Mouse (Mus musculus) hindbrain, embryonic 10.5 days (tissue): ENCODE measurements around the gene Nanp. TPM values are rescaled to one million over a fixed set of nuclear protein-coding genes. Genes with fewer than 3 reads are reported as not detected.

Experiments
- DNase-seq: peaks from one replicate; pipeline ENCODE4 v3.0.0-alpha.2; 2017; ENCODE audit warnings: low spot score
- H3K27ac ChIP-seq: fragments of 300-500 bp; sonication (generic); 2 replicates; pipeline ENCODE4 v1.5.1; 2016; ENCODE audit warnings: mild to moderate bottlenecking, moderate library complexity
- H3K27me3 ChIP-seq: fragments of 300-500 bp; sonication (generic); 2 replicates; pipeline ENCODE4 v1.6.1; 2016; ENCODE audit warnings: mild to moderate bottlenecking; ENCODE audit not compliant: poor library complexity, insufficient read depth, severe bottlenecking
- H3K36me3 ChIP-seq: fragments of 300-500 bp; sonication (generic); 2 replicates; pipeline ENCODE4 v1.6.1; 2016; ENCODE audit warnings: mild to moderate bottlenecking, moderate library complexity
- H3K4me1 ChIP-seq: fragments of 300-500 bp; sonication (generic); replicated peaks from 2 replicates; pipeline ENCODE4 v1.6.1; 2016; ENCODE audit warnings: mild to moderate bottlenecking
- H3K4me3 ChIP-seq: fragments of 300-500 bp; sonication (generic); 2 replicates; pipeline ENCODE4 v1.5.1; 2016; ENCODE audit warnings: mild to moderate bottlenecking, moderate library complexity
- H3K9me3 ChIP-seq: fragments of 300-500 bp; sonication (generic); 2 replicates; pipeline ENCODE4 v1.6.1; 2016; ENCODE audit warnings: mild to moderate bottlenecking, moderate library complexity
- WGBS: fragments of 180-500 bp; shearing (Covaris S2); methylation state at CpG from one replicate; pipeline ENCODE4 v1.1.7; 2016; 5-methylcytosine and 5-hydroxymethylcytosine counted together
- polyA plus RNA-seq: library from polyadenylated mRNA; unstranded; fragments of >200 nt; fragmentation: Nextera tagmentation; extraction: Ambion mirVana; gene quantifications from 2 replicates; pipeline ENCODE4 v1.2.1, GENCODE M21; 2016

Gene Nanp
- 47.0 and 53.0 TPM in 2 replicates for polyA plus RNA-seq

- 1% methylated on average over 34 of the region's 34 CpGs for WGBS
- peaks cover 6% of the 10 kb centered on the region; the same call in 1 of the 2 replicates for H3K36me3 ChIP-seq
- peak within 1 kb of the TSS; percentile 92 for H3K4me3 ChIP-seq
- peak; percentile 95 for DNase-seq
- H3K4me1 ChIP-seq = peaks cover 21% of the 10 kb centered on the region
- H3K27ac ChIP-seq = peak within 1 kb of the TSS; percentile 97
- no peaks in the 10 kb centered on the region for H3K27me3 ChIP-seq
- no peaks in the 10 kb centered on the region for H3K9me3 ChIP-seq
Observed at GRCm38 (mm10) chr2:151039232-151039695, at the start of gene Nanp, which contains the start of gene Ninl. Gene Nanp (minus strand): TSS chr2:151039398. Gene Ninl (minus strand): TSS chr2:151039382.

- Histone ChIP-seq H3K9me3 (0 out of 2 replicates have a peak, but pooled peaks cover 3% of the 10 kb centered on the region), H3K36me3 (no peaks in the 10 kb centered on the region), H3K27me3 (no peaks in the 10 kb centered on the region), H3K4me1 (no peaks in the 10 kb centered on the region), H3K4me3 (no peak overlapping the region), H3K27ac (no peak overlapping the region)
- DNase-seq = no peak
- WGBS = 82% methylated on average over 1 of the region's 1 CpGs
Observed at GRCm38 (mm10) chr2:151056637-151057036, 17.4 kb upstream of the Nanp start.

GRCm38 (mm10) chr2:151040411-151040810 is 1.2 kb upstream of the Nanp start:
- Histone ChIP-seq H3K27me3 (no peaks in the 10 kb centered on the region), H3K4me3 (no peak overlapping the region), H3K9me3 (no peaks in the 10 kb centered on the region), H3K27ac (no peak overlapping the region), H3K36me3 (no peaks in the 10 kb centered on the region), H3K4me1 (peaks cover 21% of the 10 kb centered on the region)
- 91% methylated on average over 1 of the region's 1 CpGs for WGBS
- no peak for DNase-seq

- WGBS = 50% methylated on average over 8 of the region's 8 CpGs
- no peaks in the 10 kb centered on the region for H3K9me3 ChIP-seq
- H3K36me3 ChIP-seq = 0 out of 2 replicates have a peak, but pooled peaks cover 3% of the 10 kb centered on the region
- peak overlapping the region; percentile 97 for H3K27ac ChIP-seq
- H3K4me3 ChIP-seq = peak overlapping the region; percentile 92
- H3K4me1 ChIP-seq = peaks cover 21% of the 10 kb centered on the region
- DNase-seq = no peak
- H3K27me3 ChIP-seq = no peaks in the 10 kb centered on the region
Observed at GRCm38 (mm10) chr2:151039726-151040125, 528 bp upstream of the Nanp start.

- under 1% methylated on average over 30 of the region's 30 CpGs for WGBS
Observed at GRCm38 (mm10) chr2:151038811-151039222, 381 bp downstream of the Nanp start.

GRCm38 (mm10) chr2:151037876-151038552 is 1.2 kb downstream of the Nanp start:
- no peaks in the 10 kb centered on the region for H3K9me3 ChIP-seq
- H3K4me1 ChIP-seq = peaks cover 21% of the 10 kb centered on the region
- H3K27me3 ChIP-seq = no peaks in the 10 kb centered on the region
- 75% methylated on average over 18 of the region's 18 CpGs for WGBS
- H3K4me3 ChIP-seq = peak overlapping the region; percentile 92
- DNase-seq = peak; percentile 6
- H3K36me3 ChIP-seq = peaks cover 12% of the 10 kb centered on the region; the same call in 1 of the 2 replicates
- H3K27ac ChIP-seq = peak overlapping the region; percentile 97

More at GRCm38 (mm10) chr2:151038811-151039222, 381 bp downstream of the Nanp start:
- H3K4me3 ChIP-seq = peak overlapping the region; percentile 92
- H3K4me1 ChIP-seq = peaks cover 21% of the 10 kb centered on the region
- peak overlapping the region; percentile 97 for H3K27ac ChIP-seq
- peaks cover 9% of the 10 kb centered on the region; the same call in 1 of the 2 replicates for H3K36me3 ChIP-seq
- DNase-seq = peak; percentile 69
- H3K9me3 ChIP-seq = no peaks in the 10 kb centered on the region
- H3K27me3 ChIP-seq = no peaks in the 10 kb centered on the region

- Histone ChIP-seq H3K4me1 (peaks cover 21% of the 10 kb centered on the region), H3K9me3 (no peaks in the 10 kb centered on the region), H3K27me3 (no peaks in the 10 kb centered on the region), H3K36me3 (peaks cover 14% of the 10 kb centered on the region; the same call in 1 of the 2 replicates), H3K4me3 (peak overlapping the region; percentile 92; the same call in 1 of the 2 replicates), H3K27ac (no peak overlapping the region)
- 93% methylated on average over 1 of the region's 1 CpGs for WGBS
- DNase-seq = no peak
Observed at GRCm38 (mm10) chr2:151037292-151037691, 1.9 kb downstream of the Nanp start.

GRCm38 (mm10) chr2:151036721-151037120 is 2.5 kb downstream of the Nanp start:
- Histone ChIP-seq H3K27ac (no peak overlapping the region), H3K27me3 (no peaks in the 10 kb centered on the region), H3K4me3 (no peak overlapping the region), H3K4me1 (peaks cover 21% of the 10 kb centered on the region), H3K9me3 (no peaks in the 10 kb centered on the region), H3K36me3 (peaks cover 14% of the 10 kb centered on the region; the same call in 1 of the 2 replicates)
- no peak for DNase-seq
- 89% methylated on average over 2 of the region's 2 CpGs for WGBS

GRCm38 (mm10) chr2:151034435-151034834 is 4.8 kb downstream of the Nanp start:
- H3K4me3 ChIP-seq = no peak overlapping the region
- H3K36me3 ChIP-seq = peaks cover 17% of the 10 kb centered on the region
- DNase-seq = no peak
- no peaks in the 10 kb centered on the region for H3K27me3 ChIP-seq
- H3K9me3 ChIP-seq = no peaks in the 10 kb centered on the region
- WGBS = 90% methylated on average over 3 of the region's 3 CpGs
- no peak overlapping the region for H3K27ac ChIP-seq
- H3K4me1 ChIP-seq = peaks cover 15% of the 10 kb centered on the region

- no peak overlapping the region for H3K27ac ChIP-seq
- WGBS = 86% methylated on average over 10 of the region's 10 CpGs
Observed at GRCm38 (mm10) chr2:151021158-151021557, 18.0 kb downstream of the Nanp start.

GRCm38 (mm10) chr2:151015316-151015715 is 23.9 kb downstream of the Nanp start:
- no peak overlapping the region for H3K27ac ChIP-seq
- H3K4me1 ChIP-seq = no peaks in the 10 kb centered on the region
- WGBS = 84% methylated on average over 2 of the region's 2 CpGs
- no peak overlapping the region for H3K4me3 ChIP-seq
- no peak for DNase-seq
- H3K27me3 ChIP-seq = no peaks in the 10 kb centered on the region
- no peaks in the 10 kb centered on the region for H3K36me3 ChIP-seq
- no peaks in the 10 kb centered on the region for H3K9me3 ChIP-seq

More at GRCm38 (mm10) chr2:151021158-151021557, 18.0 kb downstream of the Nanp start:
- Histone ChIP-seq H3K36me3 (peaks cover 14% of the 10 kb centered on the region), H3K4me1 (no peaks in the 10 kb centered on the region), H3K9me3 (no peaks in the 10 kb centered on the region), H3K27me3 (no peaks in the 10 kb centered on the region), H3K4me3 (no peak overlapping the region)
- no peak for DNase-seq

- no peak for DNase-seq
- Histone ChIP-seq H3K4me3 (no peak overlapping the region), H3K27me3 (no peaks in the 10 kb centered on the region), H3K4me1 (peaks cover 26% of the 10 kb centered on the region), H3K36me3 (no peaks in the 10 kb centered on the region), H3K9me3 (no peaks in the 10 kb centered on the region), H3K27ac (no peak overlapping the region)
- 77% methylated on average over 1 of the region's 1 CpGs for WGBS
Observed at GRCm38 (mm10) chr2:151011273-151011672, 27.9 kb downstream of the Nanp start.

GRCm38 (mm10) chr2:151009515-151010085 is 29.6 kb downstream of the Nanp start:
- Histone ChIP-seq H3K27me3 (no peaks in the 10 kb centered on the region), H3K27ac (peak overlapping the region; percentile 94; the same call in 1 of the 2 replicates), H3K36me3 (no peaks in the 10 kb centered on the region), H3K4me3 (peak overlapping the region; percentile 83), H3K9me3 (no peaks in the 10 kb centered on the region), H3K4me1 (peaks cover 26% of the 10 kb centered on the region)
- no peak for DNase-seq
- WGBS = 89% methylated on average over 1 of the region's 1 CpGs
